Mouse (Mus musculus): ENCODE measurements at regions not wholly inside any gene's neighbourhood (a gene's known extent, or its start where the extent isn't known, plus 50 kb on each side); places are given as distances from the start of the nearest gene placed in this dataset.

DNA sequence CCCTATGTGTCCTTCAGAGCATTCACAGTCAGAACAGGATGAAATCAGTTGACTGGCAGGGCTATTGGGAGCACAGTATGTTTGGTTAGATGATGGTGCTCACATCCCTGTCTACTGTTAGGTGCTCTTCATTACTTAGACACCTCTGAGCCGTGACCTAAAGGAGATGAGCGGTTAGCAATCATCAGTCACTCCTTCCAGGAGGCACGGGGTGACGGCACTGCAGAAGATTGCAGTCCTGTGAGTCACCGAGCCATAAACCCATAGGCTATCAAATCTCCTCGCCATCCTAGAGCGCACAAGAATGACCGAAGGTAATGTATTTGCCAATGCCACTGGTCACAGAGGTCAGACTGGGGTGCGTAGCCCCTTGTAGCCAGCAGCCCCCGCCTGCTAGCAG, 176.8 kb upstream of the Arl4c start:
- no peak for DNase-seq (ENCODE audit: extremely low spot score, low read depth, low spot score)

DNA sequence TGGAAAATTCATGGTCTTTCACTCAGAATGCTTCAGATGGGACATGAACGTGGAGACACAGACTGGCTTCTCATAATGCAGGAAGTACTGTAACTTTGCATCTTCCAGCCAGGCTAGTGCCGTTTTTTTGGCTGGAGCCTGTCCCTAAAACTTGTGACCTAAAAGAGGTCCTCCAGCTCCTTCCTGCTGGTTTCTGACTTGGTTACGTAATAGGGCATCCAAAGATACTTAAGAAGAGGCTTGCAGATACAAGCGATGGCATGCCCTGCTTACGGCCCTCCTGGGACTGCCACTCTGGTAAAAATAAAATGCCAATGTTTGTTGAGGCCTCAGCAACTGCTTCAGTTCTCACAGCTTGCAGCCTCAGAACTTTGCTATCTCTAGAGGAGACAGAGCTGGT, 177.3 kb upstream of the Arl4c start:
- DNase-seq (ENCODE audit: extremely low spot score, low read depth, low spot score) = no peak

DNA sequence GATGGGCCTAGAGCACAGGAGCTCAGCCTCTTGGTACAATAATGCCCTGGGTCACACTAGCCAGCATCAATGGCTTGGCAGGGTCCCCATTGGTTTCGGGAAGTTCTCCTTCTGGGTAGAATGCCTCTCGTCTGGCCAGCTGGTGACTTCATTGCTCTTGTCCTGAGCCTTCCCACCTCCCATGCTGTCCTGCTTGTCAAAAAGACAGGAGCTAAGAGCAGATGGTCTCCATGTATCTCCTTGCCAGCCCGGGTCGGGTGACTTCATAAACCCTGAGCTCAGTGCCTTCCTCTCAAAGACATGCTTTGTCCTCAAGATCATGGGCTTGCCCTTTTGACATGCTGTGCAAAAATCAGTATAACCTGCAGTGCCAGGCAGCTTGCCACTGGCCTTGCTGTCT, 179.2 kb upstream of the Sh3bp4 start:
- DNase-seq (ENCODE audit: extremely low spot score, low read depth, low spot score) = no peak

DNA sequence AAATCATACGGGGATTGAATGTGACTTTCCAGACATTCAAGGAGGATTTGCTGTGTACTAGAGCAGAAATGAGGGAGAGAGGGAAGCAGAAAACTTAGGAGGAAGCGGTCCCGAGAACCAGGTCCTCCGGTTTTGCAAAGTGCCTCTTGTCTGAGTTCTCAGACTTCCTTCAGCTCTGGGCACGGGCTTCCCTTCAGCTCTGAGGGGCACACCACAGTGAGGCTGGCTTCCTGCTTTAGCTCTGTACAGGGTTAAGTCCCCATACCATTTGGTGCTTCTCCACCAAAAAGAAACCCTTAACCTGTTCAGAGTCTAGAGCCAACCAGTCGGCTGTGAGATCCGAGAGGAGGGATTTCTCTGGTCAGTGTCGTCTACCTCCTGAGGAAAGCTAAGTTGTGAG, 167.8 kb upstream of the Sh3bp4 start:
- no peak for DNase-seq (ENCODE audit: extremely low spot score, low read depth, low spot score)

DNA sequence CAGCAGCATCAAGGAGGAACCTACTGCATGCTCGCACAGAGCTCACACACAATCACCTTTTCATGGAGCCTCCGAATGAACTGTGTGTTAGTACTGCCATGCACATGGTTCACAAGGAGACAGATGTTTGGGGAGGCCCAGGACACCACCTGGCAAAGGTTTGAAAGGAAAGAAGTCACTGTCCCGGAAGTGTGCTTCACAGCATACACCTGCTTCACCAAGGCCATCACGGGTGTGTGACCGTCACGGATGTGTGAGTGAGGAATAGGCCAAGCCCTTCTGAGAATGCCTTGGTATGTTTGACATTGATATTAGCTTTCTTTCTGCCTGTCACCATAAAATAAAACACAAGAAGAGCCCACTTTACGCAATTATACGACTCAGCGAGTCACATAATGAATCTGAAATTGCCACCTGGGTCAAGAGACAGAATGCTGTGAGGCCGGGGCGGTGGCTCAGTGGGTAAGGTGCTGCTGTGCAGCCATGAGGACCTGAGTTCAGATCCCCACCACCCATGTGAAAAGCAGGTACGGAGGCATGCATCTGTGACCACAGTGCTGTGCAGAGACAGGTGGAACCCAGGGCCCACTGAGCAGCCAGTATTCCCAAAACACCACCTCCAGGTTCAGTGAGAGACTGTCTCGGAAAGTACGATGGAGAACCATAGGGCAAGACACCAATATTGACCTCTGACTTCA, 162.3 kb upstream of the Sh3bp4 start:
- no peak for DNase-seq (ENCODE audit: extremely low spot score, low read depth, low spot score)

DNA sequence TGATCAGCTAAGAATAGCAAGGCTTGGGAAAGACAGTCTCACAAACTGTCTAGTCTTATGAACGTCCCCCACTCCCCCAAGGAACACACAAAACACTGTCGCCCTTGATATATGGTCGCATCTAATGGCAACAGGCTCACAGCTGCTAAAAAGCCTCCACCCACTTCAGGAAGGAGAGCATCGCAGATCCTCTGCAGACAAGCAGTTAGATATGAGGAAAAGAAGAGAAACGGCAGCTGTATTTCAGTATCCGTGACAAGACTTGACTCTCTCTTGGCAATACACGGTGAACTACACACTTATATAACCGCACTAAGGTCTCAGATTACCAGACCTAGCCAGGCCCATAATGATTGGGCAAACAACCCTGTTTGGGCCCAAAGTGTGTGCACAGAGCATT, 161.5 kb upstream of the Sh3bp4 start:
- no peak for DNase-seq (ENCODE audit: extremely low spot score, low read depth, low spot score)

DNA sequence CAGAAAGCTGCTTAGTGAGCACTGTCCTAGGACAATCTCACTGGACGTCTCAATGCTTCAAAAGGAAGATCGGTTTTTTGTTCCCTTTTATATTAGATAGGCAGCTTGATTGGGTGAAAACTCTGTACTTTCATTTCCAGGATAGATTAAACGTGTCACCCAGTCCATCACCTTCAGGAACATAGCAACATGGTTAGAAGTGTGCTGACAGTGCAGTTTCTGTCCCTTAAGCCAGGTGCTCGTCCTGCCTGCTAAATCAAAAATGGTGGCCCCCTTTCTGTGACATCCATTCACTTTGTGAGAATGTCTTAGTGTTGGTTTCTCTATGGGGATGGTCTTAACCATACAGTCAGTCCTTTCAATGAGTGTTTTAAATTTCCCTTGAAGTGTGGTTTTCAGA, 160.9 kb upstream of the Sh3bp4 start:
- DNase-seq (ENCODE audit: extremely low spot score, low read depth, low spot score) = no peak

DNA sequence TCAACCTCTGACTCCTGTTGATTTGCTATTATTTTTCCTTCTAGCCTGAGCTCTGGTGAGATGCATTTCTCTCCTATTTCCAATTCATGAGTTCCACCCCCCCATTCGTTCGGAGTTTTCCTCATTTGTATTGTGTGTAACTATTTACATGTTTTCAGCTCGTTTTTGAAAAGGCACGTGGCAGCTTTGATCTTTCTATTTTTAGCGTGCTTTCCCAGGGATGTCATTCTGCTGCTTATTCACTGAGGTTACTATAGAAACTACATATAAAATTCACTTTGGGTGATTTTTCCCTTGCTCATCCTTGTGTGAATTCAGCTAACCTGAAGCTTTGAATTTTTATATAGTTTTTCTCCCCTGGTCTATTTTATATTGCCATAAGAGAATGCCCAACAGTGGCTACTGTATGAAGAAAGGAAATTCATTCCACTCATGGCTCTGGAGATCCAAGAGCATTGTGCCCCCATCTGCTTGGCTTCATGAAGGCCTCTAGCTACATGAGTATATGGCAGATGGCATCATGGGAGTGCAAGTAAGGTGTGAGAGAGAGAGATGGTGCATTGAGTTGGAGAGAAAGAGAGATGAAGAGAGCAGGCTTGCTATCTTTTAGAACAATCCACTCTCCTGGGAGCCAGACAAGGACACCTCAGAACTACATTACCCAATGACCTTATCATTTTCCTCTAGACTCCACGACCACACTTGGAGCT, 160.2 kb upstream of the Sh3bp4 start:
- DNase-seq (ENCODE audit: extremely low spot score, low read depth, low spot score) = no peak

DNA sequence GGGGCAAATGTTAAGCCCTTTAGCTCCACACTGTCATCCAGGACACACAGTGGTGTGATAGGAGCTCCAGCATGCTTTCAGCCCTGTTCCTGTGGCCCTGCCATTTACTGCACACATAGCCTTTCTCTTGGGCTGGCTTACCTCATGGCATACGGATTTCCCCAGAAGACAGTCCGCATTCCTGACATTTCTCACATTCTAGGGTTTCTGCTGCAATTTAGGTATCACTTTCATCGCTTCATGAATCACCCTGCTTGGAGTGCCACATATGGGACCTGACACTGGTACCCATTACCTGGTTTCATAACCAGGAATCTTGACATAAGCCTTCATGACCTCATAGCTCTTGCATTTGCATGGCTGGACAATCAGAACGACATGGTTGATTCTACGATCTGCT, 158.5 kb upstream of the Sh3bp4 start:
- peak; percentile 12 for DNase-seq (ENCODE audit: extremely low spot score, low read depth, low spot score)

DNA sequence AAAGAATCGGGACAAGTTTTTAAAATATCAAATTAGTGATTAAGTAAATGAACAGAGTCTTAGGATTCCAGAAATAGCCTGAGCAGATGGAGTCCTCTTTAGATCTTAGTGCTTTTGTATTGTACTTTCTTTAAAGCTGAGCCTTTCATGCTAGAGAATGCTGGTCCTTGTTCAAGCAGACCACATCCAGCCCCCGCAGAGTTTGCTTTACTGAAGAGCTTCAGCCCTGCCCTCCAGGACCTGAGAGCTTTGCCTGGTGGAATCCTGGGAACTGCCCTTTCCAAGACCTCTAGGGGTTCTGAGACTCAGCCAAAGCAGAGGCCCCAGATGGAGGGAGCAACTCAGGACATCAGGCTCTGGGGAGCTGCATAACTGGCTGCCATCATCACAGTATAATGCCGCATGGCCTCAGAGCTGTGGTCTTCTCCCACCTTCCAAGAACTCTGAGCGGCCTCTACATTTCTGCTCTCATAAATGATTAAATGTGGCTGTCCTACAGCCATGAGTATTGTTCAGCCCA, 153.6 kb upstream of the Sh3bp4 start:
- no peak for DNase-seq (ENCODE audit: extremely low spot score, low read depth, low spot score)

DNA sequence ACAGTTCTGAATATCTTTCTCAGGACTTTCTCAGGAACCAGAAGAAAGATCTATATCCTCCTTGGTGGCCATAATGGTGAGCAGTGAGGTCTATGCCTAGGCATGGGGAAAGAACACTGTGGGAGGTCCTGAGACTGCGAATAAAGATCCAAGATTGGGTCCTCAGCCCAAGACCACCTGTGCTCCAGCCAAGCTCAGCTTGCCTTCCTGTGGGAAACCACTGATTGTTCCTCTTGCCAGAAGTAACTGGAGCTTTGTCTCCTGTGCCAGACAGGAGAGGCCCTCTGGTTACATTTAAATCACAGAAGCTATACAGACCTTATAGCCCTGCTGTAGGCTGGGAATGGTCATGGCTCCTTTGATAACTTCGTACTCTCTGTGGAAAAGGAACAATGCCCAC, 148.8 kb upstream of the Sh3bp4 start:
- no peak for DNase-seq (ENCODE audit: extremely low spot score, low read depth, low spot score)

DNA sequence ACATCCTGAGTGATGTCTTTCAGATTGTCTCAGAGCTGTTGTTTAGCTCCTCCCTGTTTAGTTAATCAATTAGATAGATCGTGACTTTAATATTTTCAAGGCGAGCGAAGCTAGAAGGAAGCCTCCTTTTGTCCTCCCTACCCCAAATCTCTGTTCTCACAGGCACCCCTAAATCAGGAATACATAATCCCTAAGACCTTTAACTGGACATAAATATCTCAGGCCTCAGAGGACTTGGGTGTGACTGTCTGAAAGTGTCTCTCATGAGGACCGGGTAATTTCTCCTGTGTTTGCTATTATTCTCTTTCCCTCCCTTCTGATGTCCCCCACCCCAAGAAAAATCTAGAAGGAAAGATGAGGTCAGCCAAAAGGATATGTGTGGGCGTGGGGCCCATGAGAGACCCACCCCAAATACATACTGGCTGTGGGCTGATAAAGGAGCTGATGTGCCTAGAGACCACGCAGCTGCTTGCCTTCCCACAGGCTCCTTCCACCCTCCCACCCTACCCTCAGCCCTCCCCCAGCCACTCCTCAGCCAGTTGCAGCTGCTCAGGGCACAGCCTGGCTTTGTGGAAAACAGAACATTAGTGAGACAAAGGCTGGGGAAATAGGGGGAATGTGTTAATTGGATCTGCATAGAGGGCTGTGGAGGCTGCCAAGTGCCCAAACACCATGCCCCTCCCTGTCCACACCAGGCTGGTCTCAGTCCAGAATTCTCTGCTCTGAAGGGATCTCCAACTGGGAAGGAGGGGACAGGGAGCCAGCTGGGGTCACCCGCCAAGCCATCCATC, 146.2 kb upstream of the Sh3bp4 start:
- DNase-seq (ENCODE audit: extremely low spot score, low read depth, low spot score) = no peak

DNA sequence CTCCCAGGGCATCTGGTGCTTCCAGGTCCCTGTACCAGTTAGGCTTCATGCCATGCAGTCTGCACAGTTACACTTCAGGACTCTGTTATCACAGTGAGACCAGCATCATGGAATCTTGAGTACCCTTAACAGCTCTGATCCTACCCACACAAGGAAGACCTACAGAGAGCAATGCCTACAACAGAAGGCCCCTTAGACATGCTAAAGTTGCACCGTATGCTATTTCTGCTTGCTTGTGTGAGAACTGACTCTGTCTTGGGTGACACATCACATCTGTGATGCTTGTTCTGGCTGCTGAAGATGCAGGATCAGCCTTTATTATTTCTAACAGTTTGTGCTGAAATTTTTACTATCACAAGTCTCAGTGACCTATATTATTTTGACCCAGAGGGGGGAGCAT, 135.0 kb upstream of the Sh3bp4 start:
- no peak for DNase-seq (ENCODE audit: extremely low spot score, low read depth, low spot score)

DNA sequence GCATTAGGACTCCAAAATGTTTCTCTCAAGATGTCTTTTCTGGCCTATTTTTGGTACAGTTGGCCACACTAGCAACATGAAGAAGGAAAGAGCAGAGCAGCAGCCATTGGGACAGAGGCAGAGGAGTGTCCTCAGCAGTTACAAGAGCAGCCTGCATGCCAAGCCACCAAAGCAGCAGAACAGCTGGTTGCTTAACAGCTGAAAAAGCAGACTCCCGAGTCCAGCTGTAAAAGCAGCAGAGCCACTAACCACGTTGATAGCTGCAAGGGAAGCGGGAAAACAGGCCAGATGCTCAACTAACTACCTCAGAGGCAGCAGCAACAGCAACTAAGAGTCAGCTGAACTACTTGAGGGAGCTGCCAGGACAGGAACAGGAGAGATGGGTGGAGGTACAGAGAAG, 134.4 kb upstream of the Sh3bp4 start:
- DNase-seq (ENCODE audit: extremely low spot score, low read depth, low spot score) = no peak

DNA sequence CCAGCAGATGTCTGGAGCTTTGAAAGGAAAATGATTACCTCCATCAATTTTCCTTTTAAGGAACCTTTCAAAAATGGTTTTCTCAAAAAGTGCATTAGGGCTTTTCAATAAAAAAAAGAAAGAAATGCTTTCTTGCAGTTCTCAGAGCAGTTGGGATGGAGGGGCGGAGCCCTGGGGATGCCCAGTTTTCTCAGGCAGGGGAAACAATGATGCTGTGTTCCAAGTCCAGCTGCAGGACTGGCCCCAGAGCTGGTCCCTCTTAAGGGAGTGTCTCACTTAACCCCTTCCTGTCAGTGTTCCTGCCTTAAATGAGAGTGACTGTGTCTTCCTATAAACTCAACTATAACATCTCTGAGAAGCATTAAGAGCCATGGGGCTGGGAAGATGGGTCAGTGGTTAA, 132.9 kb upstream of the Sh3bp4 start:
- no peak for DNase-seq (ENCODE audit: extremely low spot score, low read depth, low spot score)

DNA sequence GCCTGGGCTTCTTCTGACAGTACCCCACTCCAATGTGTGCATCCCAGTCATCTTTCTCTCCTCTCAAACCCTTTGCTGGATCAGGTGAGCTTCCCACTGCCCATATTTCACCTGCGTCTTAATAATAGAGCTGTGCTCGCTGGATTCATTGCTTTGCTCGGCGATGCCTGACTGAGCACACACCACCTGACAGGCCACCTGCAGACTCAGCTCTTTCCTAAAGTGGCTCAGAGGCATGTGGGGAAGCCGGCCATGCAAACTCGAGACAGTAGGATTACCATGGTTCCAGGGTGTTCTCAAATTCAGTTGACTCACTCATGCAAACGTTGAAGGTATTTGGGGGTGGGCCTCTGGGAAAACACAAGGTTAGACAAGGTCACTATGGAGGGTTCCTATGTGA, 131.8 kb upstream of the Sh3bp4 start:
- no peak for DNase-seq (ENCODE audit: extremely low spot score, low read depth, low spot score)

DNA sequence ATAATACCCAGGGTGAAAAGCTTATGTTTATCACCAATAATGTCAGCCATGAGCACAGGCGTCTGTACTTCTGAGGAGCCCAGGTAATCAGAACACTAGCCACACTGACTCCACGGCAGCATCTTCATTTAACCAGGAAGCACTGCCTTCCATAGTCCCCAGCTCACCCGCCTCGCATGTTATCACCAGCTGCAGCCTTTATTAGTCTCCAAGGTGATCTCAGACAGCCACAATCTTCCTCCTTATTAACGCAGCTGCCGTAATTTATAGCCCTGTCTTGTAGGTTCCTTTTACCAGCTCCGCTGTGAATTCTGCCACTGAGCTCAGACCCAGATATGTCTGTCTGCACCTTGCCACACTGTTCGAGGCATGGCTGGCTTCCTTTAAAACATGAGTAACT, 127.2 kb upstream of the Sh3bp4 start:
- no peak for DNase-seq (ENCODE audit: extremely low spot score, low read depth, low spot score)

DNA sequence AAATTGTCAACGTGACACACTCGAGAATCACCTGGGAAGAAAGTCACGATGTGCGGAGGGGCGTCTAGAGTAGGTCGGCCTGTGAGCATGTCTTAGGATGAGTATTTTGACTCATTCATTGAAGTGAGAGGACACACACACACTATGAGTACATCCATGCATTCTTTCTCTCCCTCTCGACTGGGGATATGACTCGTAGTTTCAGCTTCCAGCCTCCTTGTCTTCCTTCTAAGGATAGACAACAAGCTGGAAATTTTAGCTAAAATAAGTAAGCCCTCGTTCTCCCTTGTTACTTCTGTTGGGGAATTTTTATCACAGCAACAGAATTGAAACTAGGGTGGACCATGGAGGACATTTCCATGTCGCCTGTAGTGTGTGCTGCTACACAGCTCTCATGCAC, 124.3 kb upstream of the Sh3bp4 start:
- DNase-seq (ENCODE audit: extremely low spot score, low read depth, low spot score) = no peak

DNA sequence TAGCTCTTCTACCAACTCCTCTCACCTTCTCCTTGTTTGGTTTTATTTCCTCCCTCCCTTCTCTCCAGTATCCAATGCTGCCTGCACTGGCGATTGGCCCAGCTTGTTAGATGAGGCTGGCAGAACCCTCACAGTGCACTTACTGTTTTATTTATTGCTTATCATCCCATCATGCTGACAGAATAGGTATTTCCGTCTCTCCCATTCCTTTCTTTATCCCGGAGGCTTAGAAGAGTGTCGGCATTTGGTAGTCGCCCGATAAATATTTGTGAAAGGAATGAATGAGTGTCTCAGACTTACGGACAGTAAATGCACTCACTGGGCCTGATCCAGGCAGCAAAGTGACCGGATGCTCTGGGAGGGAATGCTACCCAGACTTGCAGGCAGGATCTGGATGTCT, 123.8 kb upstream of the Sh3bp4 start:
- no peak for DNase-seq (ENCODE audit: extremely low spot score, low read depth, low spot score)

DNA sequence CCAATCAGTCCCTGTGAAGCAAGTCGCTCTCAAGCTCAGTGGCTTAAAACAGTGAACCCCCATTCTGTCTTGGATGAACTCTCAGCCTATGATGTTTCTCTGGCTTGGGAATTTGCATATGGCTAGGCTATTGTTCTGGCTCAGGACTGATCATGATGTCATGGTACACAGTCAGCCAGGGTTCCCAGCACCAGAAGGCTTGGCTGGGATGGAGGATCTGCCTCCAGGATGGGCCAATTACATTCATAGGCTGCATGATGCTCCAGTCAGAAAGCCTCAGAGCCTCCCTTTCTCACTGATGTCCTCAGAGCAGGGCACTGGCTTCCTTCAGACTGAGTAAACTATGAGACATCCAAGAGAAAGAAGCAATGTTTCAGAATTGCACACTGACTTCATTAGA, 120.3 kb upstream of the Sh3bp4 start:
- DNase-seq (ENCODE audit: extremely low spot score, low read depth, low spot score) = no peak

DNA sequence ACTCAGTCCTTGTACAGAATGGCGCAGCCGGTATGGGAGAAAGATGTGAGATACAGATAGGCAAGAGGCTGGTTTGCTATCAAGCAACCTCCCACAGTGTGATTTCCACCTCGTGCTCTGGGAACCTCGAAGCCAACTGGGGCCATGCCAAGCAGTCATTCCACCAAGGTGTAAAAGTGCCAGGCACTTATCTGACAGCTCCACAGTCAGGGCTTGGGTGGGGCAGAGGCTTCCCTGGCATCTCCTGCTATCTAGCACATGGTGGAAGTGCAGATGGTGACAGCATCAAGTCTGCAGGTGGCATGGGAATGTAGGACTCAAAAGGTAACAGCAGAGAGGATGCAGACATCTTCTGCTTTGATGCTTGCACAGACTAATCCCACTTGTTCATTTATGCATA, 116.7 kb upstream of the Sh3bp4 start:
- no peak for DNase-seq (ENCODE audit: extremely low spot score, low read depth, low spot score)

DNA sequence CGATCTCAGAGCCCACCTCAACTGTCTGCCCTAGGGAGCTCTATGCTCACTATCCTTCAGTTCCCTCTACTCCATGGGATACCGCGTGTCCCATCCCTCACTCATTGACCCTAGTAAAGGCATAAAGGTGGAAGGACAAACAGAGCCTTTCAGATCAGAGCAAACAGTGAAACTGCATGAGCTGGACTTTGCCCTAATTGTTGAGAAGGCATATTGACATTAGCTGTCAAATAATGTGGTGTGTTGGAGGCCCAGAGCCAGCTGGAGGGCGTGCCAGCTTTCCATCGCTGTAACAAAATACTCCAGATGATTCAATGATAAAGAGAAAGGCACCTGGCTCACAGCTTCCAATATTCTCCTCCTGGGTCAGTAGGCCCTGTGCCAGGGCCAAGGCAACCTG, 115.4 kb upstream of the Sh3bp4 start:
- no peak for DNase-seq (ENCODE audit: extremely low spot score, low read depth, low spot score)
